Mouse (Mus musculus): ENCODE data around the gene Ndufa11.

DNA sequence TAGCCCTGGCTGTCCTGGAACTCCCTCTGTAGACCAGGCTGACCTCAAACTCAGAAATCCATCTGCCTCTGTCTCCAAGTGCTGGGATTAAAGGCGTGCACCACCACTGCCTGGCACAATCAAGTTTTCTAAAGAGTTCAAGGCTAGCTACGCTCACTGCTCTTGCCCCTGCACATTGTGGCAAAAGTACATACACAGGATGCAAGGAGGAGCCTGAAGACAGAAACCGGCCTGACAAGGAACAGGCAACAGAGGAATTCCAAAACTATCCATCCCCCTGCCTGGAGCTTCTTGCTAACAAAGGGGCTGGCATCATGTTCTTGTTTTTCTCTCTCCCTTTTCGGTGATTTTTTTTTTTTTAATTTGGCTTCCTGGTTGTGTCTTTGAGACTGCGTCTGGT, 26.6 kb downstream of the Ndufa11 start:
- no peak for TF ChIP-seq EP300 (IDR thresholded peaks at IDR 0.05)
- no peak for TF ChIP-seq CTCF (IDR thresholded peaks at IDR 0.05)

All from lung, postnatal 0 days (tissue).